Mouse (Mus musculus): ENCODE results near the gene Arfgef2. TPM values are rescaled to one million over a fixed set of nuclear protein-coding genes. Genes with fewer than 3 reads are reported as not detected.

The Arfgef2 gene
- polyA plus RNA-seq, 1 experiment from 2014 or later = 4.0 TPM

- 92% methylated on average over 8 of the region's 8 CpGs for WGBS
- Histone ChIP-seq H3K27ac (replicated peaks; ENCODE audit: low read depth, low read length) (no peak overlapping the region), H3K4me1 (ENCODE audit: control insufficient read depth, insufficient read depth, low read length) (no peaks in the 10 kb centered on the region), H3K9me3 (replicated peaks; ENCODE audit: control insufficient read depth, low read length) (no peaks in the 10 kb centered on the region), H3K36me3 (replicated peaks; ENCODE audit: control insufficient read depth, insufficient read depth, low read depth, low read length) (no peaks in the 10 kb centered on the region), H3K4me2 (ENCODE audit: low read depth, low read length) (no peak overlapping the region), H3K27me3 (ENCODE audit: control insufficient read depth, insufficient read depth, low read length) (no peaks in the 10 kb centered on the region), H3K9ac (replicated peaks; ENCODE audit: low read length) (no peak overlapping the region), H3K4me3 (ENCODE audit: low read depth, low read length) (no peak overlapping the region)
- ATAC-seq (replicated peaks; ENCODE audit: insufficient number of reproducible peaks, low FRiP score, low TSS enrichment, low read depth) (no peak), DNase-seq (ENCODE audit: low spot score) (no peak)
Observed at GRCm38 (mm10) chr2:166826491-166827224, 21.3 kb downstream of the Arfgef2 start.

- H3K9ac ChIP-seq (replicated peaks; ENCODE audit: low read length) = no peak overlapping the region
- no peak for DNase-seq (ENCODE audit: low spot score)
- 91% methylated on average over 12 of the region's 12 CpGs for WGBS
Observed at GRCm38 (mm10) chr2:166828306-166828705, 22.9 kb downstream of the Arfgef2 start.

GRCm38 (mm10) chr2:166830350-166830749, 25.0 kb downstream of the Arfgef2 start:
- no peaks in the 10 kb centered on the region for H3K4me1 ChIP-seq (ENCODE audit: control insufficient read depth, insufficient read depth, low read length)
- no peak for ATAC-seq (replicated peaks; ENCODE audit: insufficient number of reproducible peaks, low FRiP score, low TSS enrichment, low read depth)
- H3K9me3 ChIP-seq (replicated peaks; ENCODE audit: control insufficient read depth, low read length) = no peaks in the 10 kb centered on the region
- no peak for DNase-seq (ENCODE audit: low spot score)
- 88% methylated on average over 5 of the region's 5 CpGs for WGBS
- H3K36me3 ChIP-seq (replicated peaks; ENCODE audit: control insufficient read depth, insufficient read depth, low read depth, low read length) = no peaks in the 10 kb centered on the region
- H3K27ac ChIP-seq (replicated peaks; ENCODE audit: low read depth, low read length) = no peak overlapping the region
- no peak overlapping the region for H3K9ac ChIP-seq (replicated peaks; ENCODE audit: low read length)
- H3K27me3 ChIP-seq (ENCODE audit: control insufficient read depth, insufficient read depth, low read length) = no peaks in the 10 kb centered on the region
- no peak overlapping the region for H3K4me2 ChIP-seq (ENCODE audit: low read depth, low read length)
- no peak overlapping the region for H3K4me3 ChIP-seq (ENCODE audit: low read depth, low read length)

More at GRCm38 (mm10) chr2:166828306-166828705, 22.9 kb downstream of the Arfgef2 start:
- H3K27ac ChIP-seq (replicated peaks; ENCODE audit: low read depth, low read length) = no peak overlapping the region
- H3K27me3 ChIP-seq (ENCODE audit: control insufficient read depth, insufficient read depth, low read length) = no peaks in the 10 kb centered on the region
- no peak for ATAC-seq (replicated peaks; ENCODE audit: insufficient number of reproducible peaks, low FRiP score, low TSS enrichment, low read depth)
- H3K4me3 ChIP-seq (ENCODE audit: low read depth, low read length) = no peak overlapping the region
- no peaks in the 10 kb centered on the region for H3K4me1 ChIP-seq (ENCODE audit: control insufficient read depth, insufficient read depth, low read length)
- H3K9me3 ChIP-seq (replicated peaks; ENCODE audit: control insufficient read depth, low read length) = no peaks in the 10 kb centered on the region
- H3K36me3 ChIP-seq (replicated peaks; ENCODE audit: control insufficient read depth, insufficient read depth, low read depth, low read length) = no peaks in the 10 kb centered on the region
- H3K4me2 ChIP-seq (ENCODE audit: low read depth, low read length) = no peak overlapping the region

GRCm38 (mm10) chr2:166834091-166834490, 28.7 kb downstream of the Arfgef2 start:
- Histone ChIP-seq H3K9me3 (replicated peaks; ENCODE audit: control insufficient read depth, low read length) (no peaks in the 10 kb centered on the region), H3K27ac (replicated peaks; ENCODE audit: low read depth, low read length) (no peak overlapping the region), H3K4me2 (ENCODE audit: low read depth, low read length) (no peak overlapping the region), H3K36me3 (replicated peaks; ENCODE audit: control insufficient read depth, insufficient read depth, low read depth, low read length) (no peaks in the 10 kb centered on the region), H3K9ac (replicated peaks; ENCODE audit: low read length) (no peak overlapping the region), H3K4me1 (ENCODE audit: control insufficient read depth, insufficient read depth, low read length) (no peaks in the 10 kb centered on the region), H3K27me3 (ENCODE audit: control insufficient read depth, insufficient read depth, low read length) (no peaks in the 10 kb centered on the region), H3K4me3 (ENCODE audit: low read depth, low read length) (no peak overlapping the region)
- ATAC-seq (replicated peaks; ENCODE audit: insufficient number of reproducible peaks, low FRiP score, low TSS enrichment, low read depth) = no peak
- WGBS = 94% methylated on average over 2 of the region's 2 CpGs
- DNase-seq (ENCODE audit: low spot score) = no peak

GRCm38 (mm10) chr2:166834796-166835195, 29.4 kb downstream of the Arfgef2 start:
- ATAC-seq (replicated peaks; ENCODE audit: insufficient number of reproducible peaks, low FRiP score, low TSS enrichment, low read depth) = no peak
- Histone ChIP-seq H3K27me3 (ENCODE audit: control insufficient read depth, insufficient read depth, low read length) (no peaks in the 10 kb centered on the region), H3K36me3 (replicated peaks; ENCODE audit: control insufficient read depth, insufficient read depth, low read depth, low read length) (no peaks in the 10 kb centered on the region), H3K9me3 (replicated peaks; ENCODE audit: control insufficient read depth, low read length) (no peaks in the 10 kb centered on the region), H3K4me3 (ENCODE audit: low read depth, low read length) (no peak overlapping the region), H3K9ac (replicated peaks; ENCODE audit: low read length) (no peak overlapping the region), H3K4me2 (ENCODE audit: low read depth, low read length) (no peak overlapping the region), H3K4me1 (ENCODE audit: control insufficient read depth, insufficient read depth, low read length) (no peaks in the 10 kb centered on the region), H3K27ac (replicated peaks; ENCODE audit: low read depth, low read length) (no peak overlapping the region)
- no peak for DNase-seq (ENCODE audit: low spot score)
- WGBS = 86% methylated on average over 4 of the region's 4 CpGs

GRCm38 (mm10) chr2:166835581-166835980, 30.2 kb downstream of the Arfgef2 start:
- H3K4me3 ChIP-seq (ENCODE audit: low read depth, low read length) = no peak overlapping the region
- no peaks in the 10 kb centered on the region for H3K27me3 ChIP-seq (ENCODE audit: control insufficient read depth, insufficient read depth, low read length)
- no peak overlapping the region for H3K9ac ChIP-seq (replicated peaks; ENCODE audit: low read length)
- no peaks in the 10 kb centered on the region for H3K4me1 ChIP-seq (ENCODE audit: control insufficient read depth, insufficient read depth, low read length)
- no peak for DNase-seq (ENCODE audit: low spot score)
- H3K4me2 ChIP-seq (ENCODE audit: low read depth, low read length) = no peak overlapping the region
- ATAC-seq (replicated peaks; ENCODE audit: insufficient number of reproducible peaks, low FRiP score, low TSS enrichment, low read depth) = no peak
- no peak overlapping the region for H3K27ac ChIP-seq (replicated peaks; ENCODE audit: low read depth, low read length)
- H3K9me3 ChIP-seq (replicated peaks; ENCODE audit: control insufficient read depth, low read length) = no peaks in the 10 kb centered on the region
- WGBS = 79% methylated on average over 5 of the region's 5 CpGs
- no peaks in the 10 kb centered on the region for H3K36me3 ChIP-seq (replicated peaks; ENCODE audit: control insufficient read depth, insufficient read depth, low read depth, low read length)

GRCm38 (mm10) chr2:166841813-166842212, 36.4 kb downstream of the Arfgef2 start:
- Histone ChIP-seq H3K27me3 (ENCODE audit: control insufficient read depth, insufficient read depth, low read length) (no peaks in the 10 kb centered on the region), H3K4me1 (ENCODE audit: control insufficient read depth, insufficient read depth, low read length) (no peaks in the 10 kb centered on the region), H3K4me2 (ENCODE audit: low read depth, low read length) (no peak overlapping the region), H3K27ac (replicated peaks; ENCODE audit: low read depth, low read length) (no peak overlapping the region), H3K9me3 (replicated peaks; ENCODE audit: control insufficient read depth, low read length) (no peaks in the 10 kb centered on the region), H3K36me3 (replicated peaks; ENCODE audit: control insufficient read depth, insufficient read depth, low read depth, low read length) (no peaks in the 10 kb centered on the region), H3K4me3 (ENCODE audit: low read depth, low read length) (no peak overlapping the region), H3K9ac (replicated peaks; ENCODE audit: low read length) (no peak overlapping the region)
- WGBS = 88% methylated on average over 4 of the region's 4 CpGs
- ATAC-seq (replicated peaks; ENCODE audit: insufficient number of reproducible peaks, low FRiP score, low TSS enrichment, low read depth) = no peak
- no peak for DNase-seq (ENCODE audit: low spot score)

- H3K9ac ChIP-seq (replicated peaks; ENCODE audit: low read length) = no peak overlapping the region
- no peak overlapping the region for H3K4me3 ChIP-seq (ENCODE audit: low read depth, low read length)
- H3K4me2 ChIP-seq (ENCODE audit: low read depth, low read length) = no peak overlapping the region
- no peaks in the 10 kb centered on the region for H3K27me3 ChIP-seq (ENCODE audit: control insufficient read depth, insufficient read depth, low read length)
- H3K9me3 ChIP-seq (replicated peaks; ENCODE audit: control insufficient read depth, low read length) = no peaks in the 10 kb centered on the region; the same call in 1 of the 2 replicates
- no peaks in the 10 kb centered on the region for H3K4me1 ChIP-seq (ENCODE audit: control insufficient read depth, insufficient read depth, low read length)
- H3K36me3 ChIP-seq (replicated peaks; ENCODE audit: control insufficient read depth, insufficient read depth, low read depth, low read length) = peaks cover 8% of the 10 kb centered on the region
- H3K27ac ChIP-seq (replicated peaks; ENCODE audit: low read depth, low read length) = no peak overlapping the region
- WGBS = 87% methylated on average over 11 of the region's 11 CpGs
- DNase-seq (ENCODE audit: low spot score) (no peak), ATAC-seq (replicated peaks; ENCODE audit: insufficient number of reproducible peaks, low FRiP score, low TSS enrichment, low read depth) (no peak)
Observed at GRCm38 (mm10) chr2:166850691-166851090, 45.3 kb downstream of the Arfgef2 start.
